Mouse (Mus musculus) intestine, embryonic 14.5 days (tissue): Measurements from ENCODE around the gene Arhgap6. TPM values are rescaled to one million over a fixed set of nuclear protein-coding genes. Genes with fewer than 3 reads are reported as not detected.
A peak's percentile ranks its signal among the peaks of the same experiment; 100 is the strongest.

Source experiments
- ATAC-seq: fragments of 200-750 bp; cut with Nextera tagmentation; replicated peaks from 2 replicates; pipeline ENCODE4 v1.8.0; 2017; ENCODE audit warnings: low read depth, moderate number of reproducible peaks, moderate TSS enrichment, moderate library complexity; ENCODE audit not compliant: low FRiP score, low TSS enrichment
- DNase-seq: peaks from one replicate; pipeline ENCODE4 v3.0.0-alpha.2; 2018; ENCODE audit warnings: low spot score
- H3K27ac ChIP-seq: fragments of 300-500 bp; sonication (generic); 2 replicates; pipeline ENCODE4 v1.5.1; 2014; ENCODE audit warnings: low read depth, mild to moderate bottlenecking, control low read depth
- H3K27me3 ChIP-seq: fragments of 300-500 bp; sonication (generic); replicated peaks from 2 replicates; pipeline ENCODE4 v1.6.1; 2014; ENCODE audit warnings: low read length, control low read depth; ENCODE audit not compliant: control insufficient read depth, insufficient read depth
- H3K36me3 ChIP-seq: fragments of 300-500 bp; sonication (generic); 2 replicates; pipeline ENCODE4 v1.6.1; 2014; ENCODE audit warnings: low read length, control low read depth; ENCODE audit not compliant: control insufficient read depth, insufficient read depth
- H3K4me1 ChIP-seq: fragments of 300-500 bp; sonication (generic); replicated peaks from 2 replicates; pipeline ENCODE4 v1.6.1; 2014; ENCODE audit warnings: low read length, control low read depth, mixed read lengths; ENCODE audit not compliant: control insufficient read depth, insufficient read depth
- H3K4me2 ChIP-seq: fragments of 300-500 bp; sonication (generic); 2 replicates; pipeline ENCODE4 v1.6.1; 2014; ENCODE audit warnings: low read length
- H3K4me3 ChIP-seq: fragments of 300-500 bp; sonication (generic); 2 replicates; pipeline ENCODE4 v1.5.1; 2014; ENCODE audit warnings: low read depth, low read length, control low read depth, mixed read lengths
- H3K9ac ChIP-seq: fragments of 300-500 bp; sonication (generic); 2 replicates; pipeline ENCODE4 v1.6.1; 2014; ENCODE audit warnings: mild to moderate bottlenecking, low read length
- H3K9me3 ChIP-seq: fragments of 300-500 bp; sonication (generic); 2 replicates; pipeline ENCODE4 v1.6.1; 2016; ENCODE audit warnings: low read length, control low read depth; ENCODE audit not compliant: control insufficient read depth
- WGBS: fragments of 180-500 bp; shearing (Covaris S2); extraction: QIAGEN DNeasy Blood & Tissue Kit; methylation state at CpG from one replicate; pipeline ENCODE4 v1.1.7; 2014; 5-methylcytosine and 5-hydroxymethylcytosine counted together
- polyA plus RNA-seq: library from polyadenylated mRNA; unstranded; fragments of >200 nt; fragmentation: Nextera tagmentation; extraction: Ambion mirVana; gene quantifications from 2 replicates; pipeline ENCODE4 v1.2.1, GENCODE M21; 2014

Arhgap6 gene
- polyA plus RNA-seq, 1 experiment from 2014 or later, result 8.1 TPM

- 81% methylated on average over 3 of the region's 3 CpGs for WGBS
These were observed 466.1 kb downstream of the Arhgap6 start for GRCm38 (mm10) chrX:169261034-169261433.

GRCm38 (mm10) chrX:169262212-169262611, 467.3 kb downstream of the Arhgap6 start:
- WGBS, result 56% methylated on average over 2 of the region's 2 CpGs
- peak overlapping the region; percentile 43; the same call in 1 of the 2 replicates for H3K27ac ChIP-seq
- no peak overlapping the region for H3K4me3 ChIP-seq

More at GRCm38 (mm10) chrX:169261034-169261433, 466.1 kb downstream of the Arhgap6 start:
- Histone ChIP-seq H3K4me3 (no peak overlapping the region), H3K36me3 (no peaks in the 10 kb centered on the region), H3K9me3 (no peaks in the 10 kb centered on the region), H3K4me1 (no peaks in the 10 kb centered on the region), H3K27ac (no peak overlapping the region), H3K27me3 (no peaks in the 10 kb centered on the region), H3K9ac (no peak overlapping the region), H3K4me2 (no peak overlapping the region)
- ATAC-seq, result no peak
- no peak for DNase-seq

GRCm38 (mm10) chrX:169263433-169264172, 468.7 kb downstream of the Arhgap6 start:
- ATAC-seq (no peak), DNase-seq (no peak)
- Histone ChIP-seq H3K4me3 (no peak overlapping the region), H3K9ac (no peak overlapping the region), H3K36me3 (no peaks in the 10 kb centered on the region), H3K4me1 (no peaks in the 10 kb centered on the region), H3K27ac (no peak overlapping the region), H3K9me3 (no peaks in the 10 kb centered on the region), H3K4me2 (no peak overlapping the region), H3K27me3 (no peaks in the 10 kb centered on the region)
- 67% methylated on average over 8 of the region's 8 CpGs for WGBS

More at GRCm38 (mm10) chrX:169262212-169262611, 467.3 kb downstream of the Arhgap6 start:
- DNase-seq (no peak), ATAC-seq (no peak)
- Histone ChIP-seq H3K27me3 (no peaks in the 10 kb centered on the region), H3K36me3 (no peaks in the 10 kb centered on the region), H3K4me1 (no peaks in the 10 kb centered on the region), H3K4me2 (no peak overlapping the region), H3K9me3 (no peaks in the 10 kb centered on the region), H3K9ac (no peak overlapping the region)

- Histone ChIP-seq H3K4me1 (no peaks in the 10 kb centered on the region), H3K4me2 (no peak overlapping the region), H3K27me3 (no peaks in the 10 kb centered on the region), H3K9me3 (no peaks in the 10 kb centered on the region), H3K36me3 (no peaks in the 10 kb centered on the region), H3K9ac (no peak overlapping the region), H3K27ac (no peak overlapping the region), H3K4me3 (no peak overlapping the region)
- ATAC-seq (no peak), DNase-seq (no peak)
- WGBS, result 65% methylated on average over 4 of the region's 4 CpGs
These were observed 504.7 kb downstream of the Arhgap6 start for GRCm38 (mm10) chrX:169299579-169299978.

- Histone ChIP-seq H3K4me2 (no peak overlapping the region), H3K9me3 (no peaks in the 10 kb centered on the region), H3K4me1 (no peaks in the 10 kb centered on the region), H3K9ac (no peak overlapping the region), H3K4me3 (no peak overlapping the region), H3K27ac (no peak overlapping the region), H3K27me3 (no peaks in the 10 kb centered on the region), H3K36me3 (no peaks in the 10 kb centered on the region)
- DNase-seq, result no peak
- ATAC-seq, result no peak
- 66% methylated on average over 26 of the region's 26 CpGs for WGBS
These were observed 507.6 kb downstream of the Arhgap6 start for GRCm38 (mm10) chrX:169302271-169303045.

- ATAC-seq (no peak), DNase-seq (no peak)
- no peak overlapping the region for H3K4me2 ChIP-seq
- H3K36me3 ChIP-seq, result no peaks in the 10 kb centered on the region
- WGBS, result 36% methylated on average over 3 of the region's 3 CpGs
- H3K27ac ChIP-seq, result no peak overlapping the region
- H3K27me3 ChIP-seq, result no peaks in the 10 kb centered on the region
- no peak overlapping the region for H3K4me3 ChIP-seq
- H3K9ac ChIP-seq, result no peak overlapping the region
- H3K9me3 ChIP-seq, result no peaks in the 10 kb centered on the region
- no peaks in the 10 kb centered on the region for H3K4me1 ChIP-seq
These were observed 509.0 kb downstream of the Arhgap6 start for GRCm38 (mm10) chrX:169303945-169304344.

GRCm38 (mm10) chrX:169308559-169308958, 513.7 kb downstream of the Arhgap6 start:
- H3K27ac ChIP-seq, result no peak overlapping the region
- no peak overlapping the region for H3K4me2 ChIP-seq
- H3K9me3 ChIP-seq, result no peaks in the 10 kb centered on the region
- H3K27me3 ChIP-seq, result no peaks in the 10 kb centered on the region
- 85% methylated on average over 3 of the region's 3 CpGs for WGBS
- DNase-seq (no peak), ATAC-seq (no peak)
- H3K4me1 ChIP-seq, result no peaks in the 10 kb centered on the region
- H3K9ac ChIP-seq, result no peak overlapping the region
- H3K4me3 ChIP-seq, result no peak overlapping the region
- peaks cover 8% of the 10 kb centered on the region; the same call in 1 of the 2 replicates for H3K36me3 ChIP-seq

GRCm38 (mm10) chrX:169319066-169319760, 524.3 kb downstream of the Arhgap6 start:
- DNase-seq (no peak), ATAC-seq (no peak)
- Histone ChIP-seq H3K36me3 (peaks cover 8% of the 10 kb centered on the region), H3K9me3 (no peaks in the 10 kb centered on the region), H3K27me3 (no peaks in the 10 kb centered on the region), H3K4me2 (peak overlapping the region; percentile 56), H3K27ac (no peak overlapping the region), H3K4me3 (peak overlapping the region; percentile 52), H3K9ac (peak overlapping the region; percentile 63), H3K4me1 (no peaks in the 10 kb centered on the region; the same call in 1 of the 2 replicates)
- 46% methylated on average over 12 of the region's 12 CpGs for WGBS
